Mouse (Mus musculus) CD8-positive naive resting alpha-beta T cell, adult 57 days (primary cell): ENCODE data around the gene Elf2. TPM values are rescaled to one million over a fixed set of nuclear protein-coding genes. Genes with fewer than 3 reads are reported as not detected.

ENCODE experiments used
- total RNA-seq: library from RNA; stranded (reverse); gene quantifications from one replicate; pipeline ENCODE4 v1.2.4, GENCODE M21; 2023

Gene Elf2
- 128 TPM for total RNA-seq

DNA sequence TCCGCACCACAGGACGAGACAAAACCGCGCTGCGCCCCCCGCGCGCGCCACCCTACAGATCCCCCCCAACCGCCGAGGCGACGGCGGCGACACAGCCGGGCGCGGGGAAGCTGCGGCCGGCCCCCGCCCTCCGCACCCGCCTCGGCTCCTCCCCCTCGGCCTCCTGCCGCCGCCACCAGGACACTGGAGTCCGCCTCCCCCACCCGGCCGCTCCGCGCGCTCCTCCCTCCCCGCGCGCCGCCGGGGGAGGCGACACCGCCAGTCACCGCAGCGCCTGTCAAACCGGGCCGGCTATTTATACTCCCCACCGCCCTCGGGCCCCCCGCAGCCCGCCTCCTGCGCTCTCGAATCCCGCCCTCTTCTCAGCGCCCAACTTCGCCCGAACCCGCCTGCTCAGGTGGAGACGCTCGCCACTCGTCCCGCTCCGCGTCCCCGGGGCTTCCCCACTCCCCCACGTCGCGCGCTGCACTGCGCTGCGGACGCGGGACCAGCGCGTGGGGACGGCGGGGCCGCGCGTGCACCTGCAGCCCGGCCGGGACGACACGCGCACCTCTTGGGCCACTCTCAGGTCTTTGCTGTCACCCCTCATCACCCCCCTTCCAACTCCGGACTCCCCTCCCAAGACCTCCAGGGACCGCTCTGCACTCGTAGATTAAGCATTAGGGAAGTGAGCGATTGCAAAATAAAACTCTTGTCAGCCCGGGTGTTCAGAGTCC is at the start of gene Elf2:
Gene Elf2, minus strand, starts transcription at position 112 of the 716 bp plus-strand sequence.

GRCm38 (mm10) chr3:51224363-51225225 is 115.9 kb downstream of the Elf2 start, which contains the start of gene Noct:
TSS of gene Noct (plus strand) at chr3:51224447.

Other genes starting within 250 kb of the Elf2 start
- gene Noct, start 116.2 kb downstream of the Elf2 start, total RNA-seq, result 9.5 TPM
- gene Mgarp, start 56.1 kb upstream of the Elf2 start, total RNA-seq, result not detected
- gene Ndufc1, start 68.3 kb upstream of the Elf2 start, total RNA-seq, result 48.3 TPM
- 116 TPM for gene Naa15, start 74.5 kb upstream of the Elf2 start, total RNA-seq
- gene Rab33b, start 143.3 kb upstream of the Elf2 start, total RNA-seq, result 33.0 TPM
- gene Setd7, start 220.2 kb upstream of the Elf2 start, total RNA-seq, result 71.9 TPM